Mouse (Mus musculus) heart, postnatal 0 days (tissue): ENCODE measurements around the gene 2210016F16Rik.

Source experiments
- CTCF ChIP-seq: IDR thresholded peaks from 2 replicates; pipeline ENCODE4 v1.5.1; 2016; ENCODE audit warnings: antibody characterized with exemption, control low read depth, low read depth
- EP300 ChIP-seq: IDR thresholded peaks from 2 replicates; pipeline ENCODE4 v1.6.1; 2016; ENCODE audit warnings: antibody characterized with exemption, low read depth

DNA sequence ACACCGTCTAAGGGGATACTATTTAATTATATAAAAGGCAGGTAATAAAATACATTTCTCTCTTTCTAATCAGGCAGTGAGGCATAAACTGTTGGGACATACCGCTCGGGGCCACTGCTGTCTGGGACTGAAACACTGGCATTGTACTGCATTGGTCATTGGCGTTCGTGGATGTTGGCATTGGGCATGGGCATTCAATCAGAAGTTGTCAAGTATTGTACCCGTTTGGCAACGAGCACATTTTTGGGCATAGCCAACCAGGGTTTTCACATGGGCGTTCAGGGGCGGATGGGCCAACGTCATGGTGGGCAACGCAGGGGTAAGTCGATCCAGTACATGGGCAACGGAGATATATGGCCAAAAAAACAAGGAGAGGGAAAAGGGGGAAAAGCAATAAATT lies 12.6 kb upstream of the 2210016F16Rik start:
- TF ChIP-seq CTCF (no peak), EP300 (no peak)
